Mouse (Mus musculus) forebrain, postnatal 0 days (tissue): ENCODE data around the gene Kdelr2. TPM values are rescaled to one million over a fixed set of nuclear protein-coding genes. Genes with fewer than 3 reads are reported as not detected.
"Not testable (repeated sequence)": the region's sequence is repeated elsewhere in the genome, so short reads cannot be mapped to it uniquely, and the experiment has no call there.

Experiments
- ATAC-seq: fragments of 200-750 bp; cut with Nextera tagmentation; 2 replicates; pipeline ENCODE4 v1.8.0; 2017; ENCODE audit warnings: mild to moderate bottlenecking, moderate library complexity
- DNase-seq: peaks from one replicate; pipeline ENCODE4 v3.0.0-alpha.2; 2015
- H3K27ac ChIP-seq: fragments of 300-500 bp; sonication (generic); 2 replicates; pipeline ENCODE4 v1.5.1; 2014; ENCODE audit warnings: low read depth, mild to moderate bottlenecking, antibody characterized with exemption, low read length, moderate library complexity, mixed read lengths
- H3K27me3 ChIP-seq: fragments of 300-500 bp; sonication (generic); 2 replicates; pipeline ENCODE4 v1.6.1; 2014; ENCODE audit warnings: mild to moderate bottlenecking, low read length, mixed read lengths; ENCODE audit not compliant: insufficient read depth
- H3K36me3 ChIP-seq: fragments of 300-500 bp; sonication (generic); 2 replicates; pipeline ENCODE4 v1.6.1; 2014; ENCODE audit warnings: mild to moderate bottlenecking, moderate library complexity; ENCODE audit not compliant: insufficient read depth
- H3K4me1 ChIP-seq: fragments of 300-500 bp; sonication (generic); 2 replicates; pipeline ENCODE4 v1.6.1; 2014; ENCODE audit warnings: antibody characterized with exemption; ENCODE audit not compliant: insufficient read depth
- H3K4me2 ChIP-seq: fragments of 300-500 bp; sonication (generic); 2 replicates; pipeline ENCODE4 v1.6.1; 2014; ENCODE audit warnings: low read depth, mild to moderate bottlenecking, moderate library complexity
- H3K4me3 ChIP-seq: fragments of 300-500 bp; sonication (generic); 2 replicates; pipeline ENCODE4 v1.5.1; 2014; ENCODE audit warnings: low read depth, low read length, mixed read lengths
- H3K9ac ChIP-seq: fragments of 300-500 bp; sonication (generic); 2 replicates; pipeline ENCODE4 v1.6.1; 2014; ENCODE audit warnings: mild to moderate bottlenecking
- H3K9me3 ChIP-seq: fragments of 300-500 bp; sonication (generic); 2 replicates; pipeline ENCODE4 v1.6.1; 2016; ENCODE audit warnings: low read length
- CTCF ChIP-seq: sonication (generic); IDR thresholded peaks from 2 replicates; pipeline ENCODE4 v1.5.1; 2016; ENCODE audit warnings: antibody characterized with exemption, control low read depth, low read depth
- WGBS: fragments of 180-500 bp; shearing (Covaris S2); extraction: QIAGEN DNeasy Blood & Tissue Kit; methylation state at CpG from one replicate; pipeline ENCODE4 v1.1.7; 2014; 5-methylcytosine and 5-hydroxymethylcytosine counted together
- polyA plus RNA-seq: library from polyadenylated mRNA; unstranded; fragments of >200 nt; fragmentation: Nextera tagmentation; extraction: Ambion mirVana; gene quantifications from 2 replicates; pipeline ENCODE4 v1.2.1, GENCODE M21; 2015
- total RNA-seq: library from RNA; depleted of rRNA; stranded (reverse); fragments of >200 nt; gene quantifications from 2 replicates; pipeline ENCODE4 v1.2.3, GENCODE M21; 2014

Kdelr2 gene
- total and polyA plus RNA-seq, 2 experiments from 2014 or later: 80.5 to 125 TPM

GRCm38 (mm10) chr5:143372818-143373217, 30.8 kb upstream of the Kdelr2 start:
- DNase-seq (peak; percentile 63), ATAC-seq (peak; percentile 72)
- Histone ChIP-seq H3K9me3 (no peaks in the 10 kb centered on the region), H3K27me3 (peaks cover 50% of the 10 kb centered on the region), H3K27ac (no peak overlapping the region), H3K9ac (peak overlapping the region; percentile 45), H3K36me3 (no peaks in the 10 kb centered on the region), H3K4me3 (peak overlapping the region; percentile 37), H3K4me1 (peaks cover 7% of the 10 kb centered on the region), H3K4me2 (peak overlapping the region; percentile 60)
- whole genome bisulfite sequencing: 3% methylated on average over 35 of the region's 35 CpGs
- peak; percentile 69 for TF ChIP-seq CTCF

- Histone ChIP-seq H3K27ac (no peak overlapping the region), H3K27me3 (peaks cover 41% of the 10 kb centered on the region), H3K4me2 (peak overlapping the region; percentile 22), H3K4me1 (peaks cover 3% of the 10 kb centered on the region), H3K36me3 (no peaks in the 10 kb centered on the region), H3K9me3 (no peaks in the 10 kb centered on the region), H3K9ac (no peak overlapping the region), H3K4me3 (peak overlapping the region; percentile 9; the same call in 1 of the 2 replicates)
- peak; percentile 78 for TF ChIP-seq CTCF
- 5% methylated on average over 21 of the region's 21 CpGs for WGBS
- ATAC-seq (0 out of 2 replicates have a peak, but pooled peaks have one; percentile 32), DNase-seq (peak; percentile 64)
These were observed 28.4 kb upstream of the Kdelr2 start for GRCm38 (mm10) chr5:143375242-143375641.

GRCm38 (mm10) chr5:143376156-143376555, 27.5 kb upstream of the Kdelr2 start:
- no peak for TF ChIP-seq CTCF
- DNase-seq: no peak
- H3K9ac ChIP-seq: no peak overlapping the region
- H3K4me1 ChIP-seq: no peaks in the 10 kb centered on the region
- no peaks in the 10 kb centered on the region for H3K9me3 ChIP-seq
- 92% methylated on average over 4 of the region's 4 CpGs for WGBS
- H3K27me3 ChIP-seq: peaks cover 35% of the 10 kb centered on the region
- no peak overlapping the region for H3K4me2 ChIP-seq
- H3K27ac ChIP-seq: no peak overlapping the region
- no peaks in the 10 kb centered on the region for H3K36me3 ChIP-seq
- ATAC-seq: no peak
- H3K4me3 ChIP-seq: no peak overlapping the region

- 8% methylated on average over 39 of the region's 39 CpGs for WGBS
- Histone ChIP-seq H3K27ac (no peak overlapping the region), H3K9me3 (no peaks in the 10 kb centered on the region), H3K27me3 (peaks cover 3% of the 10 kb centered on the region; the same call in 1 of the 2 replicates), H3K4me2 (peak overlapping the region; percentile 60), H3K36me3 (no peaks in the 10 kb centered on the region), H3K9ac (peak overlapping the region; percentile 28; the same call in 1 of the 2 replicates), H3K4me3 (peak overlapping the region; percentile 33), H3K4me1 (no peaks in the 10 kb centered on the region; the same call in 1 of the 2 replicates)
- no peak for DNase-seq
- ATAC-seq: 0 out of 2 replicates have a peak, but pooled peaks have one; percentile 36
- 0 out of 2 replicates have a peak, but pooled peaks have one; percentile 6 for TF ChIP-seq CTCF
These were observed 16.6 kb upstream of the Kdelr2 start for GRCm38 (mm10) chr5:143386797-143387621.

- no peak for DNase-seq
- ATAC-seq: no peak
- Histone ChIP-seq H3K4me1 (no peaks in the 10 kb centered on the region), H3K36me3 (no peaks in the 10 kb centered on the region), H3K4me3 (no peak overlapping the region), H3K4me2 (no peak overlapping the region), H3K9ac (no peak overlapping the region), H3K27me3 (no peaks in the 10 kb centered on the region), H3K9me3 (no peaks in the 10 kb centered on the region), H3K27ac (no peak overlapping the region)
- WGBS: 79% methylated on average over 7 of the region's 7 CpGs
- TF ChIP-seq CTCF: peak; percentile 23; the same call in 1 of the 2 replicates
These were observed 9.5 kb upstream of the Kdelr2 start for GRCm38 (mm10) chr5:143394184-143394583.

GRCm38 (mm10) chr5:143394966-143395365, 8.7 kb upstream of the Kdelr2 start:
- H3K4me1 ChIP-seq, H3K27ac ChIP-seq, H3K9me3 ChIP-seq, H3K36me3 ChIP-seq, H3K9ac ChIP-seq, H3K4me3 ChIP-seq, H3K4me2 ChIP-seq, H3K27me3 ChIP-seq, ATAC-seq, DNase-seq: not testable (repeated sequence)
- 85% methylated on average over 2 of the region's 2 CpGs for WGBS

- H3K36me3 ChIP-seq: no peaks in the 10 kb centered on the region
- no peak for ATAC-seq
- no peak overlapping the region for H3K4me2 ChIP-seq
- peak; percentile 48 for TF ChIP-seq CTCF
- no peak overlapping the region for H3K4me3 ChIP-seq
- no peak overlapping the region for H3K9ac ChIP-seq
- H3K9me3 ChIP-seq: no peaks in the 10 kb centered on the region
- no peaks in the 10 kb centered on the region for H3K27me3 ChIP-seq
- H3K27ac ChIP-seq: no peak overlapping the region
- no peaks in the 10 kb centered on the region for H3K4me1 ChIP-seq
- WGBS: 48% methylated on average over 2 of the region's 2 CpGs
- DNase-seq: no peak
These were observed 8.0 kb upstream of the Kdelr2 start for GRCm38 (mm10) chr5:143395649-143396048.
